In the genomic region with DNA sequence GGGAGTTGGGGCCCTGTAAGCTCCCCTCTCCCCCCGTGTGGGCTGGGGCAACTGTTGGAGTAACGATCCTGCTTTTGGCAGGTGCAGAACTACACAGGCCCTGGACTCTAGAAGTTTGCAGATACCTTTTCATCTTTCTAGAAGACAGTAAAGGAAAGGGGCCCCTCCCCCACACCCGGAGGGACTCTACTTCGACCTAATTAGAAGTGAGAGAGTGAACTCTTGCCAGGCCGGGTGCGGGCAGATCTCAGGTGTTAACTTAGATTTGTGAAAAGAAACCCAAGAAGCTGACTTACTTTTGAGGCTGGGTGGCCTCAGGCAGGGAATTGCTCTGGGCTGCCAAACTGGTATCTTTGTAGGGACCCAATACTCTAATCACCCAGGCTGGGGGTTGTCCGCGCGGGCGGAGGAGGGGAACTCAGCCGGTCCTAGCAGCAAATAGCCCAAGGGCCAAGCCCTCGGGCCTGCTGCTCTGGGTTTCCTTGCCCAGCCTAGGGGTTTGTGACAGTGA, we compare ENCODE assay signal across 7 mouse cellular contexts. TPM values are rescaled to one million over a fixed set of nuclear protein-coding genes. Genes with fewer than 3 reads are reported as not detected.
A peak's percentile ranks its signal among the peaks of the same experiment; 100 is the strongest.
DNase-seq lines count a peak whose midpoint lies in the region; ATAC-seq and TF ChIP-seq lines count a peak whose summit lies in the region.

No protein-coding gene starts in this region.

- H3K4me2 ChIP-seq in midbrain, embryonic 16.5 days (ENCODE audit: low read length) = peak overlapping the region; percentile 89

- H3K4me3 ChIP-seq in spleen, adult 2 months (ENCODE audit: extremely low read depth, insufficient read depth, insufficient read length) = peak overlapping the region; percentile 35; the same call in 1 of the 2 replicates
- H3K4me3 ChIP-seq in limb, embryonic 10.5 days = peak overlapping the region; percentile 98
- H3K4me3 ChIP-seq in midbrain, embryonic 16.5 days (ENCODE audit: low read depth, low read length) = peak overlapping the region; percentile 89

- TF ChIP-seq POLR2A in spleen, adult 2 months (IDR thresholded peaks at IDR 0.05; ENCODE audit: low read depth, low read length) = no peak

- no peak overlapping the region for H3K27ac ChIP-seq in spleen, adult 2 months (ENCODE audit: insufficient read depth, low read length)
- peak overlapping the region; percentile 100 for H3K27ac ChIP-seq in limb, embryonic 10.5 days
- H3K27ac ChIP-seq in midbrain, embryonic 16.5 days (ENCODE audit: low read length) = peak overlapping the region; percentile 90; the same call in 1 of the 2 replicates

- no peak for TF ChIP-seq CTCF in spleen, adult 2 months (IDR thresholded peaks at IDR 0.05; ENCODE audit: extremely low read depth, insufficient read depth, insufficient read length, insufficient replicate concordance)

- peaks cover 21% of the 10 kb centered on the region for H3K27me3 ChIP-seq in spleen, adult 2 months (ENCODE audit: control insufficient read depth, insufficient read depth, low read length)
- H3K27me3 ChIP-seq in limb, embryonic 10.5 days (ENCODE audit: low read depth, poor library complexity, severe bottlenecking) = peaks cover 13% of the 10 kb centered on the region; the same call in 1 of the 2 replicates
- H3K27me3 ChIP-seq in midbrain, embryonic 16.5 days (ENCODE audit: control insufficient read depth, insufficient read depth, low read depth, low read length) = no peaks in the 10 kb centered on the region

- no peak for DNase-seq in spleen, adult 2 months (ENCODE audit: low read depth in 1 of 2, low spot score in 2 of 2)
- DNase-seq in spleen, postnatal 4 days (ENCODE audit: low spot score in 2 of 2) = no peak
- peak; percentile 72 for DNase-seq in embryo, embryonic 10.5 days (ENCODE audit: low spot score)
- peak; percentile 17 for DNase-seq in heart, postnatal 4 days
- peak; percentile 70 for DNase-seq in limb, embryonic 10.5 days (ENCODE audit: low spot score)
- DNase-seq in layer of hippocampus, postnatal 14 days (ENCODE audit: low spot score in 2 of 2) = no peak

- 0 out of 2 replicates have a peak, but pooled peaks cover 2% of the 10 kb centered on the region for H3K9me3 ChIP-seq in limb, embryonic 10.5 days (replicated peaks)
- no peaks in the 10 kb centered on the region; the same call in 1 of the 2 replicates for H3K9me3 ChIP-seq in midbrain, embryonic 16.5 days (replicated peaks; ENCODE audit: control insufficient read depth, low read length, poor library complexity, severe bottlenecking)

- no peaks in the 10 kb centered on the region for H3K36me3 ChIP-seq in spleen, adult 2 months (ENCODE audit: control insufficient read depth, insufficient read depth, low read length)
- peaks cover 38% of the 10 kb centered on the region for H3K36me3 ChIP-seq in limb, embryonic 10.5 days
- no peaks in the 10 kb centered on the region; the same call in 1 of the 2 replicates for H3K36me3 ChIP-seq in midbrain, embryonic 16.5 days (ENCODE audit: control insufficient read depth, insufficient read depth, low read length)

- WGBS in spleen, adult 2 months = 24% methylated on average over 12 of the region's 12 CpGs
- under 1% methylated on average over 12 of the region's 12 CpGs for WGBS in limb, embryonic 10.5 days
- WGBS in midbrain, embryonic 16.5 days = 1% methylated on average over 12 of the region's 12 CpGs

- peaks cover 5% of the 10 kb centered on the region; the same call in 1 of the 2 replicates for H3K4me1 ChIP-seq in spleen, adult 2 months (ENCODE audit: control insufficient read depth, insufficient read depth, insufficient read length)
- peaks cover 46% of the 10 kb centered on the region for H3K4me1 ChIP-seq in limb, embryonic 10.5 days
- H3K4me1 ChIP-seq in midbrain, embryonic 16.5 days (ENCODE audit: control insufficient read depth, insufficient read depth, low read length) = peaks cover 27% of the 10 kb centered on the region

- peak overlapping the region; percentile 87 for H3K9ac ChIP-seq in midbrain, embryonic 16.5 days (ENCODE audit: low read depth, low read length)

- peak; percentile 20; the same call in 1 of the 2 replicates for ATAC-seq in midbrain, embryonic 16.5 days

RNA-seq across cellular contexts. Expression of a gene that starts 1.4 kb away (rescaled TPM):
- 0.29 and 0.40 TPM in 2 replicates for polyA plus RNA-seq in spleen, adult 2 months (2012; rRNA removed)
- total RNA-seq in heart, postnatal 4 days (2021) = 1 to 10 TPM; 7.2 to 8.4 TPM
- polyA plus RNA-seq in limb, embryonic 10.5 days (2016; fragmentation: Nextera tagmentation; extraction: Ambion mirVana) = 17.5 and 23.0 TPM in 2 replicates
- 6.2 and 7.1 TPM in 2 replicates for polyA plus RNA-seq in midbrain, embryonic 16.5 days (2015; fragmentation: Nextera tagmentation; extraction: Ambion mirVana)
- total RNA-seq in layer of hippocampus, postnatal 14 days (2021) = 10 to 100 TPM; 26.6 to 27.2 TPM

Comparison
In these comparisons a context has a peak if more than half of its experiments do, and no peak if none do; other contexts are left out.
1. DNase-seq: peak in embryo, embryonic 10.5 days (single experiment), heart, postnatal 4 days (single experiment) and limb, embryonic 10.5 days (single experiment); none in spleen, adult 2 months (0 of 2), spleen, postnatal 4 days (0 of 2) and layer of hippocampus, postnatal 14 days (0 of 2).
2. H3K4me3 ChIP-seq: peak in every context shown above with its lines; median percentile 98 in limb, embryonic 10.5 days; 89 in midbrain, embryonic 16.5 days; 35 in spleen, adult 2 months.